ENCODE assay signal across 8 mouse cellular contexts in the genomic region with DNA sequence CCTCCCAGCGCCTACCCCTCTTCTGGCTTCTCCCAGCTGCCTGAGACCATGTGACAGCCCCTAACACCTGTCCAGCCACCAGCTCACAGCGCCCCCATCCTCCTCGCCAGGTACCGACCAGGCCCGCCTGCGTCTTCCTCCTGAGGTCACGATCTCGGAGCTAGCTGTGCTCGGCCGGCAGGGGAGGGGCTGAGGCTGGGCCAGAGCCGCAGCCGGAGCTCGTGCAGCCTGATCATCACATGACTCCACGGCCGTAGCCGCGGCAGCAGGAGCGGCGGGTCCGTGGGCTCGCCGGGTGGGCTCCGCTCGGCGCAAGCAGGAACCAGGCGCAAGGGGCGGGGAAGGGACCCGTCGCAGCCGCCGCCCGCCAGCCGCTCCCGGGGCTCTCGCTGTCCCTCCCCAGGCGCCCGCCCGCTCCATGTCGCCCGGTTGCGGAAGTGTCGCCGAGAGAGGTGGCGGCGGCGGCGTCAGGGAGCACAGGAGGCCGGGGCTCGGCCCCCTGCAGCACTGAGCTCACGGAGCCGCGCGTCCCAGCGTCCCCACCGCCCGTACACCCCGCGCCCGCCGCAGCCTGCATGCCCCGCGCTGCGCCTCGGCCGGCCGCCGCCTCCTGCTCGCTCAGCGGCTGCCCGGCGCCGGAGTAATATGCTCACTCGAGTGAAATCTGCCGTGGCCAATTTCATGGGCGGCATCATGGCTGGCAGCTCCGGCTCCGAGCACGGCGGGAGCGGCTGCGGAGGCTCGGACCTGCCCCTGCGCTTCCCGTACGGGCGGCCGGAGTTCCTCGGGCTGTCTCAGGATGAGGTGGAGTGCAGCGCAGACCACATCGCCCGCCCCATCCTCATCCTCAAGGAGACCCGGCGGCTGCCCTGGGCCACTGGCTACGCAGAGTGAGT. TPM values are rescaled to one million over a fixed set of nuclear protein-coding genes. Genes with fewer than 3 reads are reported as not detected.
DNase-seq lines count a peak whose midpoint lies in the region; ATAC-seq lines count a peak whose summit lies in the region.

A gene (plus strand): TSS at position 222 of the 896 bp plus-strand sequence.

- H3K36me3 ChIP-seq in intestine, embryonic 14.5 days (ENCODE audit: control insufficient read depth, insufficient read depth, low read length), result no peaks in the 10 kb centered on the region

- H3K27ac ChIP-seq in intestine, embryonic 14.5 days (ENCODE audit: low read depth), result peak within 1 kb of the TSS; percentile 62

- DNase-seq in WW6 (ENCODE audit: low read depth, low spot score), result peak; percentile 81
- peak; percentile 63 for DNase-seq in gastrocnemius, postnatal 25 days
- peak; percentile 85 for DNase-seq in intestine, embryonic 14.5 days (ENCODE audit: low spot score)
- peak; percentile 42 to 57 for DNase-seq in left cerebral cortex, postnatal 14 days (ENCODE audit: low spot score in 2 of 2)
- DNase-seq in right cerebral cortex, postnatal 14 days, result peak; percentile 60
- DNase-seq in urinary bladder, postnatal 25 days (ENCODE audit: low spot score), result peak; percentile 60

- H3K4me2 ChIP-seq in intestine, embryonic 14.5 days (ENCODE audit: low read length), result peak within 1 kb of the TSS; percentile 90

- H3K4me3 ChIP-seq in intestine, embryonic 14.5 days (ENCODE audit: low read depth, low read length), result peak within 1 kb of the TSS; percentile 67

- no peaks in the 10 kb centered on the region for H3K9me3 ChIP-seq in intestine, embryonic 14.5 days (ENCODE audit: control insufficient read depth, low read length)

- WGBS in intestine, embryonic 14.5 days, result under 1% methylated on average over 75 of the region's 94 CpGs

- intact Hi-C loops in left cerebral cortex, postnatal 14 days (cut with DNase I), result loop anchor here (5.0 kb wide), 2 partner anchors 39 to 121 kb away; no protein-coding TSS in a partner anchor

- peaks cover 8% of the 10 kb centered on the region for H3K4me1 ChIP-seq in intestine, embryonic 14.5 days (replicated peaks; ENCODE audit: control insufficient read depth, insufficient read depth, low read length)

- ATAC-seq in common myeloid progenitor, adult 5-6 weeks (replicated peaks; ENCODE audit: low read depth, poor library complexity, severe bottlenecking), result peak; percentile 77
- ATAC-seq in intestine, embryonic 14.5 days (replicated peaks; ENCODE audit: low FRiP score, low TSS enrichment, low read depth), result peak; percentile 90
- ATAC-seq in megakaryocyte progenitor cell, adult 5-6 weeks (replicated peaks; ENCODE audit: poor library complexity), result peak; percentile 78

- H3K9ac ChIP-seq in intestine, embryonic 14.5 days (ENCODE audit: low read length), result peak within 1 kb of the TSS; percentile 63

- peaks cover 13% of the 10 kb centered on the region; the same call in 1 of the 2 replicates for H3K27me3 ChIP-seq in intestine, embryonic 14.5 days (replicated peaks; ENCODE audit: control insufficient read depth, insufficient read depth, low read length)

RNA-seq across cellular contexts. Expression of the gene that starts here (rescaled TPM):
- 8.6 and 10.9 TPM in 2 replicates for total RNA-seq in common myeloid progenitor, adult 5-6 weeks (2017)
- 1 to 10 TPM in 1 of 2 experiments, under 1 TPM in 1; 0.95 to 1.6 TPM for total RNA-seq in gastrocnemius, postnatal 25 days (2021)
- 12.4 and 13.2 TPM in 2 replicates for polyA plus RNA-seq in intestine, embryonic 14.5 days (2014; fragmentation: Nextera tagmentation; extraction: Ambion mirVana)
- 10 to 100 TPM; 88.0 to 98.7 TPM for total RNA-seq in left cerebral cortex, postnatal 14 days (2021)
- 21.4 TPM in 2 replicates for total RNA-seq in megakaryocyte progenitor cell, adult 5-6 weeks (2015)
- total RNA-seq in megakaryocyte progenitor cell, adult 5-6 weeks (2017), result 21.1 and 28.5 TPM in 2 replicates

Comparison
In these comparisons a context has a peak if more than half of its experiments do, and no peak if none do; other contexts are left out.
1. Peak in every context shown above with its lines: DNase-seq, ATAC-seq, H3K4me3 ChIP-seq and H3K27ac ChIP-seq.